Mouse (Mus musculus) forebrain, embryonic 11.5 days (tissue): Measurements from ENCODE around the gene Ano10. TPM values are rescaled to one million over a fixed set of nuclear protein-coding genes. Genes with fewer than 3 reads are reported as not detected.
A peak's percentile ranks its signal among the peaks of the same experiment; 100 is the strongest.

Experiments used
- ATAC-seq: fragments of 200-750 bp; cut with Nextera tagmentation; replicated peaks from 2 replicates; pipeline ENCODE4 v1.8.0; 2017; ENCODE audit warnings: moderate TSS enrichment; ENCODE audit not compliant: low FRiP score
- DNase-seq: peaks from one replicate; pipeline ENCODE4 v3.0.0-alpha.2; 2017; ENCODE audit warnings: low spot score
- H3K27ac ChIP-seq: fragments of 300-500 bp; sonication (generic); 2 replicates; pipeline ENCODE4 v1.5.1; 2014; ENCODE audit warnings: low read depth, low read length
- H3K27me3 ChIP-seq: fragments of 300-500 bp; sonication (generic); 2 replicates; pipeline ENCODE4 v1.6.1; 2014; ENCODE audit warnings: mild to moderate bottlenecking, low read length, mixed read lengths; ENCODE audit not compliant: control insufficient read depth, insufficient read depth
- H3K36me3 ChIP-seq: fragments of 300-500 bp; sonication (generic); 2 replicates; pipeline ENCODE4 v1.6.1; 2014; ENCODE audit warnings: mild to moderate bottlenecking, low read length, moderate library complexity, mixed read lengths; ENCODE audit not compliant: control insufficient read depth, insufficient read depth
- H3K4me1 ChIP-seq: fragments of 300-500 bp; sonication (generic); replicated peaks from 2 replicates; pipeline ENCODE4 v1.6.1; 2014; ENCODE audit warnings: low read length, mixed read lengths; ENCODE audit not compliant: control insufficient read depth, insufficient read depth
- H3K4me2 ChIP-seq: fragments of 300-500 bp; sonication (generic); 2 replicates; pipeline ENCODE4 v1.6.1; 2014; ENCODE audit warnings: low read depth, mild to moderate bottlenecking, low read length, moderate library complexity, mixed read lengths; ENCODE audit not compliant: severe bottlenecking
- H3K4me3 ChIP-seq: fragments of 300-500 bp; sonication (generic); 2 replicates; pipeline ENCODE4 v1.5.1; 2014; ENCODE audit warnings: low read depth, low read length
- H3K9ac ChIP-seq: fragments of 300-500 bp; sonication (generic); 2 replicates; pipeline ENCODE4 v1.6.1; 2014; ENCODE audit warnings: low read length
- H3K9me3 ChIP-seq: fragments of 300-500 bp; sonication (generic); 2 replicates; pipeline ENCODE4 v1.6.1; 2016; ENCODE audit warnings: low read length, mixed read lengths; ENCODE audit not compliant: control insufficient read depth
- WGBS: fragments of 180-500 bp; shearing (Covaris S2); extraction: QIAGEN DNeasy Blood & Tissue Kit; methylation state at CpG from one replicate; pipeline ENCODE4 v1.1.7; 2014; 5-methylcytosine and 5-hydroxymethylcytosine counted together
- polyA plus RNA-seq: library from polyadenylated mRNA; unstranded; fragments of >200 nt; fragmentation: Nextera tagmentation; extraction: Ambion mirVana; gene quantifications from 2 replicates; pipeline ENCODE4 v1.2.1, GENCODE M21; 2014

Gene Ano10
- polyA plus RNA-seq, result 34.0 and 44.6 TPM in 2 replicates

DNA sequence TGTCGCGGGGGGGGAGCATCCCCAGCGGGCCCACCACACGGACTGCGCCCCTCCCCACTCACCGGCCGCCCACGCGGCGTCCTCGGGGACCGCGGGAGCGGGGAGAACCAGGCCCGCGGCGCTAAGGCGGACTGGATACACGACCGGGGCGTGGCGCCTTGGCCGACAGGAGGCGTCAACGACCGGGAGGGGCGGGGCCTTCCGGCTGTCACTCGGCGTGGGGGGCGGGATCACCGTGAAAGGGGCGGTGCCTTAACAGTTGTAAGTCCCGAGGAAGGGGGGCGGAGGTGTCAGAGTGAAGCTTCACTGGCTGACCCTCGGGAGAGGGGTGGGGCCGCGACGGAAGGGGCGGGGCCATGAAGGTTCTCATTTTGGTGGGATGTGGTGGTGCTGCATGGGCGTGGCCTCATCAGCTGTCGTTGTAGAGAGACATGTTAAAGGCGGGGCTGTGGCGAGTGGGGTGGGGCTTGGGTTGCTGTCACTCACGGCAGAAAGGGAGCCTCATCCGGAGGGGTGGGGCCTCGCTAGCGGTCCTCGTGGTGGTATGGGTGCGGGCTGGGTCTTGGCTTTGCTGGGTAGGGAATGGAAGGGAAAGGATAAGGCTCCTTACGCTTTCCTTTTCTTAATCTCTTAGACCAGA, at the start of gene Ano10:
Ano10 (minus strand) TSS at position 182 of the 640 bp plus-strand sequence.
- ATAC-seq, result peak; percentile 97
- WGBS, result under 1% methylated on average over 49 of the region's 51 CpGs

DNA sequence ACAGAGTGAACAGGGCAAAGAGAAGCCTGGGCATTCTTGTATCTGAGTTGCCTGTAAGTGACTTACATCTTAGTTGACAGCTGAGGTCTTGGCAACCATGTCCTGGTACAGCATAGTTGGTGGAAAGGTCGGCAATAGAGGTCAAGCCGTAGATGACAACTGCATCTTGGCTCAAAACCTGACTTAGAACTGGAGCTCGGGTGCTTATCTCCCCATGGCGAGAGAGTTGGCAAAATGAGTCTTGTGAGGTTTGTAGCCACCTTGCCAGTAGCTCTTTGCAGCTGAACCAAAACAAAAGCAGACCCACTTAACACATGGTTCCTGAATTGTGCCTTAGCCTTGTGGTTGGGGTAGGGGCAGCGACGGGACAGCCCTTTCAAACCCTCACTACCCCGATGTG, 49.2 kb upstream of the Ano10 start:
- Histone ChIP-seq H3K4me2 (no peak overlapping the region), H3K27ac (no peak overlapping the region), H3K9me3 (no peaks in the 10 kb centered on the region), H3K9ac (no peak overlapping the region), H3K36me3 (no peaks in the 10 kb centered on the region), H3K4me3 (no peak overlapping the region), H3K27me3 (no peaks in the 10 kb centered on the region), H3K4me1 (no peaks in the 10 kb centered on the region)
- DNase-seq, result no peak
- WGBS, result 89% methylated on average over 7 of the region's 7 CpGs
- no peak for ATAC-seq

More for the DNA sequence above, at the start of gene Ano10:
- H3K4me1 ChIP-seq, result no peaks in the 10 kb centered on the region; the same call in 1 of the 2 replicates
- no peaks in the 10 kb centered on the region for H3K27me3 ChIP-seq
- H3K27ac ChIP-seq, result peak within 1 kb of the TSS; percentile 46; the same call in 1 of the 2 replicates
- DNase-seq, result peak; percentile 100
- no peaks in the 10 kb centered on the region for H3K36me3 ChIP-seq
- H3K9me3 ChIP-seq, result no peaks in the 10 kb centered on the region
- H3K4me3 ChIP-seq, result peak within 1 kb of the TSS; percentile 74
- peak within 1 kb of the TSS; percentile 77 for H3K9ac ChIP-seq
- peak within 1 kb of the TSS; percentile 74 for H3K4me2 ChIP-seq

DNA sequence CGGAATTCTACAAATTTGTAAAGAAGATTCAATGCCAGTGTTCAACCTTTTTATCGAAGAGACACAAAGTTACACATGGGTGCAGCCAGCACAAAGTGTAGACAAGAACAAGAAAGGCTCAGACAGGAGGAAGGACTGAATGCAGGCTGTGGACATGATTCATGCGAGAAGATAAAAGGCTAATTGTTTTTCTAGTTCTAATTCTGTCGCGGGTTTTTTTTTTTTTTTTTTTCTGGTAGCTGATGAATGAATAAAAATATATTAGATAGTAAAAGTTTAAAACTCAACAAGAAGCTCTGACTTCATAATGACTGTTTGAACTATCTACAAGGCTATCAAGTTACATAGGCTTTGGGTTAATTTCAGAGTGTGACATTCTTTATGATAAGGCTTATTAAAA, 45.7 kb upstream of the Ano10 start:
- Histone ChIP-seq H3K27me3 (no peaks in the 10 kb centered on the region), H3K36me3 (no peaks in the 10 kb centered on the region), H3K4me2 (no peak overlapping the region), H3K4me1 (no peaks in the 10 kb centered on the region), H3K4me3 (no peak overlapping the region), H3K27ac (no peak overlapping the region), H3K9ac (no peak overlapping the region), H3K9me3 (no peaks in the 10 kb centered on the region)
- ATAC-seq, result no peak
- 79% methylated on average over 5 of the region's 5 CpGs for WGBS
- DNase-seq, result no peak

DNA sequence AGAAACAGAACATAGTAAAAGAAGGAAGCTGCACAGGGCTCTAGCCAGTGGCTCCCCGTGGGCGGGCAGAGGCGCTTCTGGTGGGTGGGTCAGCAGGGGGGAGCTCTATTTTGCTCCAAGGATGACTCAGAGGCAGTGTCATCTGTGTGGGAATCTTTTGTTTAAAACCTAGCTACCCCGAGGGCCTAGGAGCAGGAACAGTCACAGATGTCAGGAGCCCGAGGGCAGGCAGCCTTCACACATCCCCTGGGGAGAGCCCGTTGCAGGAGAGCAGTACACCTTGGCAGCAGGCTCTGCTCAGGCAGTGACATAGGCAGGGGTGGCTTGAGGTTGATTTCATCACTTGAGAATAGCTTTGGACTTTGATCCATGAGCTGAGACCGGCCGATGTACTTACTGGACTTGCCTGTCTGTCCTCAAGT, 43.3 kb upstream of the Ano10 start:
- no peaks in the 10 kb centered on the region for H3K36me3 ChIP-seq
- no peaks in the 10 kb centered on the region for H3K27me3 ChIP-seq
- H3K9ac ChIP-seq, result no peak overlapping the region
- no peaks in the 10 kb centered on the region for H3K4me1 ChIP-seq
- no peak overlapping the region for H3K4me3 ChIP-seq
- H3K9me3 ChIP-seq, result no peaks in the 10 kb centered on the region
- ATAC-seq (no peak), DNase-seq (no peak)
- H3K4me2 ChIP-seq, result no peak overlapping the region
- 63% methylated on average over 8 of the region's 8 CpGs for WGBS
- H3K27ac ChIP-seq, result no peak overlapping the region

DNA sequence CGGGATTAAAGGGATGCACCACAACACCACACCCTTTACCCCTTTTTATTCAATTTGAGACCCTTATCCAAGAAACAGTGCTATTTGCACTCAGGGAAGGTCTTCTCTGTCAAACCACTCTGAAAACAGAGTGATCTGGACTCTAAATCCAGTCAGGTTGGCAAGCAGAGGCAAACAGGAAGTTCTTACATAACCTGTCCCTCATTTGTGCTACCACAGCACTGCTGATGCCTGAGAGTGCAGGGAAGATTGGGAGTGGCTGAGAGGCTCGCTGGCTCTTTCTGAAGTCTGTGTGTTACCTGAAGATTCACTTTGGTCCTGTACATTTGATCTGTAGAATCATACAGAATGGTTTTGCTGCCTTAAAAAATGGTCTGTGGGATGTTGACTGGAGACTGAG, 42.5 kb upstream of the Ano10 start:
- H3K36me3 ChIP-seq, result no peaks in the 10 kb centered on the region
- WGBS, result 69% methylated on average over 2 of the region's 2 CpGs
- no peak for ATAC-seq

DNA sequence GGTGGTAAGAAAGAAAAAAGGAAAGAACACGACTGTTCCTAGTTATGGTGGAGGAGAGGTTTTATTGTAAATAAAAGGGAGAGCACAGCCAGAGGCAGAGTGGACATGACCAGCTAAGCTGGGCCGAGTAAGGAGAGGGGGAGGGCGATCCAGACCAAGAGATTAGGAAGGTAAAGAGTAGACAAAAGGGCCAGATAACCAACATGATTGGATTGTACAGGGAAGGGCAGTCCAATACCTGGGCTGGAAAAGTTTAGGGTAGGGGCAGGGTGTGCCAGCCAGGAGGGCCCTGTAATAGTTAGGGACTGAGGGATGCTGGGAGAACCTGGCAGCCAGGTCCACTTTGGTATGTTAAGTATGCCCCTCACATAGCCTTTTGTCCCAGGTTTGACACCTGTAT, 34.0 kb upstream of the Ano10 start:
- Histone ChIP-seq H3K9me3 (no peaks in the 10 kb centered on the region), H3K4me3 (no peak overlapping the region), H3K27ac (no peak overlapping the region), H3K36me3 (no peaks in the 10 kb centered on the region), H3K4me2 (no peak overlapping the region), H3K27me3 (no peaks in the 10 kb centered on the region), H3K4me1 (no peaks in the 10 kb centered on the region), H3K9ac (no peak overlapping the region)
- WGBS, result 68% methylated on average over 3 of the region's 3 CpGs
- no peak for ATAC-seq
- no peak for DNase-seq

More for the DNA sequence above, 42.5 kb upstream of the Ano10 start:
- H3K4me1 ChIP-seq, result no peaks in the 10 kb centered on the region
- DNase-seq, result no peak
- H3K9ac ChIP-seq, result no peak overlapping the region
- no peak overlapping the region for H3K4me3 ChIP-seq
- no peak overlapping the region for H3K27ac ChIP-seq
- no peaks in the 10 kb centered on the region for H3K27me3 ChIP-seq
- H3K4me2 ChIP-seq, result no peak overlapping the region
- H3K9me3 ChIP-seq, result no peaks in the 10 kb centered on the region

DNA sequence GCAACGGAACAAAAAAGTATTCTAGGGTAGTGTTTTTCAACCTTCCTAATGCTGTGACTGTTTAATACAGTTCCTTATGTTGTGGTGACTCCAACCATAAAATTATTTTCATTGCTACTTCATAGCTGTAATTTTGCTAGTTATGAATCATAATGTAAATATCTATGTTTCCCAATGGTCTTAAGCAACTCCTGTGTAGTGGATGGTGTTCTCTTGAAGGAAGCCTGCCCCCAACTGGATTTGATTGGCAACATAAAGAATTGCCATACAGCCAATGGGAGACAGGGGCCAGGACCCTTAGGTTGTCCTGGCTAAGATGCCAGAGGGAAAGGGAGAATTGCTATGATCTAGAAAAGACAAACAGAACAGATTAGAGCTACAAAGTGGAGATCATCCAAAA, 31.8 kb upstream of the Ano10 start:
- WGBS, result 96% methylated on average over 1 of the region's 1 CpGs
- H3K27me3 ChIP-seq, result no peaks in the 10 kb centered on the region
- DNase-seq (no peak), ATAC-seq (no peak)
- H3K4me3 ChIP-seq, result no peak overlapping the region
- H3K4me2 ChIP-seq, result no peak overlapping the region
- H3K27ac ChIP-seq, result no peak overlapping the region
- no peak overlapping the region for H3K9ac ChIP-seq
- H3K9me3 ChIP-seq, result no peaks in the 10 kb centered on the region
- no peaks in the 10 kb centered on the region for H3K4me1 ChIP-seq
- no peaks in the 10 kb centered on the region for H3K36me3 ChIP-seq

DNA sequence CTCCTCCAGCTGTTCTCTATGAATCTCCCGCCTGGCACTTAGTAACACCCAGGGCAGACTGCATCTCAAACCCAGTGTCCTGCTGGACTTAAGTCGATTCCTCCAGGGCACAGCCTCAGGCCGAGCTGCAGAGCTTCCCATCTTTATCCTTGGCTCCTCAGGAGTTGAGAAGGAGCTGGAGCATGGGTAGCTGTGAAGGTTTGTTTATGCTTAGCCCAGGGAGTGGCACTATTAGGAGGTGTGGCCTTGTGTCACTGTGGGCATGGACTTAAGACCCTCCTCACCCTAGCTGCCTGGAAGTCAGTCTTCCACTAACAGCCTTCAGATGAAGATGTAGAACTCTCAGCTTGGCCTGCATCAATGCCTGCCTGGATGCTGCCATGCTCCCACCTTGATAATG, 28.1 kb upstream of the Ano10 start:
- H3K36me3 ChIP-seq, result no peaks in the 10 kb centered on the region
- no peaks in the 10 kb centered on the region for H3K27me3 ChIP-seq
- H3K27ac ChIP-seq, result no peak overlapping the region
- 65% methylated on average over 3 of the region's 3 CpGs for WGBS
- no peaks in the 10 kb centered on the region for H3K4me1 ChIP-seq
- DNase-seq, result no peak
- no peak overlapping the region for H3K9ac ChIP-seq
- H3K4me3 ChIP-seq, result no peak overlapping the region
- ATAC-seq, result no peak
- H3K4me2 ChIP-seq, result no peak overlapping the region
- no peaks in the 10 kb centered on the region for H3K9me3 ChIP-seq

DNA sequence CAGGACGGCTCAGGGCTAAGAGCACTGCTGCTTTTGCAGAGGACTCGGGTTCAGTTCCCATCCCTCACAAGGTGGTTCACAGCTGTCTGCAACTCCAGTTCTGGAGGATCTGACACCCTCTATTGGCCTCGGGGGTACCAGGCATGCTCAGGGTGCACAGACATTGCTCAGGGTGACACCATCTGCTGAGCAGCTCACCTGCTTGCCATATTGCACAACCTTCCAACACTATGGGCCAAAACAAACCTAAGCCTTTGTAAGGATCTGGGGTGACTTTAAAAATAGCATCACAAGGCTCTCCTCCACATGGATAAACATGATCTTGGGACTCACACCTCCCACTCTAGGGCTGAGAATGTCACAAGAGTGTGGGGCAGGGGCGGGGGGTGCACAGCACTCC, 26.4 kb upstream of the Ano10 start:
- H3K9ac ChIP-seq, result no peak overlapping the region
- no peak overlapping the region for H3K27ac ChIP-seq
- H3K27me3 ChIP-seq, result no peaks in the 10 kb centered on the region
- no peaks in the 10 kb centered on the region for H3K36me3 ChIP-seq
- no peak overlapping the region for H3K4me3 ChIP-seq
- WGBS, result 87% methylated on average over 4 of the region's 4 CpGs
- no peaks in the 10 kb centered on the region for H3K9me3 ChIP-seq
- no peak for ATAC-seq
- no peaks in the 10 kb centered on the region for H3K4me1 ChIP-seq
- no peak overlapping the region for H3K4me2 ChIP-seq
- no peak for DNase-seq
